Mouse (Mus musculus) lung, embryonic 16.5 days (tissue): ENCODE data around the gene Bola2. TPM values are rescaled to one million over a fixed set of nuclear protein-coding genes. Genes with fewer than 3 reads are reported as not detected.

Experiments
- polyA plus RNA-seq: library from polyadenylated mRNA; unstranded; fragments of >200 nt; fragmentation: Nextera tagmentation; extraction: Ambion mirVana; gene quantifications from 2 replicates; pipeline ENCODE4 v1.2.1, GENCODE M21; 2015

The Bola2 gene
- polyA plus RNA-seq, 1 experiment from 2014 or later, result 108 TPM

Other genes with a start within 250 kb of the Bola2 start
- 5.1 and 33.6 TPM in 2 replicates for gene Atp2a1, start 232.3 kb upstream of the Bola2 start, polyA plus RNA-seq
- gene Sh2b1, start 220.0 kb upstream of the Bola2 start, polyA plus RNA-seq, result 47.2 and 48.5 TPM in 2 replicates
- 106 and 112 TPM in 2 replicates for gene Tufm, start 208.0 kb upstream of the Bola2 start, polyA plus RNA-seq
- 36.0 and 38.5 TPM in 2 replicates for gene Atxn2l, start 192.0 kb upstream of the Bola2 start, polyA plus RNA-seq
- gene Eif3c, start 129.0 kb upstream of the Bola2 start, polyA plus RNA-seq, result 181 and 187 TPM in 2 replicates
- 1.6 and 2.3 TPM in 2 replicates for gene Apobr, start 110.5 kb upstream of the Bola2 start, polyA plus RNA-seq
- 31.2 and 31.7 TPM in 2 replicates for gene Cln3, start 109.6 kb upstream of the Bola2 start, polyA plus RNA-seq
- not detected in 2 replicates for gene Il27, start 100.5 kb upstream of the Bola2 start, polyA plus RNA-seq
- gene Nupr1, start 64.5 kb upstream of the Bola2 start, polyA plus RNA-seq, result 34.2 and 53.9 TPM in 2 replicates
- gene Sgf29, start 46.1 kb upstream of the Bola2 start, polyA plus RNA-seq, result 42.9 and 47.3 TPM in 2 replicates
- gene Sult1a1, start 19.0 kb upstream of the Bola2 start, polyA plus RNA-seq, result 12.3 and 21.1 TPM in 2 replicates
- gene Slx1b, start 383 bp downstream of the Bola2 start, polyA plus RNA-seq, result 11.1 and 11.9 TPM in 2 replicates
- gene Coro1a, start 12.4 kb downstream of the Bola2 start, polyA plus RNA-seq, result 42.4 and 59.5 TPM in 2 replicates
- gene Mapk3, start 64.2 kb downstream of the Bola2 start, polyA plus RNA-seq, result 138 and 139 TPM in 2 replicates
- 2.9 and 4.2 TPM in 2 replicates for gene Gdpd3, start 70.9 kb downstream of the Bola2 start, polyA plus RNA-seq
- 111 and 123 TPM in 2 replicates for gene Ypel3, start 81.6 kb downstream of the Bola2 start, polyA plus RNA-seq
- gene Tbx6, start 86.1 kb downstream of the Bola2 start, polyA plus RNA-seq, result 0.25 and 0.68 TPM in 2 replicates
- gene Ppp4c, start 97.1 kb downstream of the Bola2 start, polyA plus RNA-seq, result 232 and 243 TPM in 2 replicates
- gene Fam57b, start 102.3 kb downstream of the Bola2 start, polyA plus RNA-seq, result 0.36 and 0.38 TPM in 2 replicates
- not detected in 2 replicates for gene 4930451I11Rik, start 136.2 kb downstream of the Bola2 start, polyA plus RNA-seq
- 0.49 and 0.63 TPM in 2 replicates for gene Doc2a, start 152.0 kb downstream of the Bola2 start, polyA plus RNA-seq
- gene Hirip3, start 166.6 kb downstream of the Bola2 start, polyA plus RNA-seq, result 30.3 and 32.3 TPM in 2 replicates
- gene Ino80e, start 167.0 kb downstream of the Bola2 start, polyA plus RNA-seq, result 76.5 and 89.3 TPM in 2 replicates
- 55.8 and 58.3 TPM in 2 replicates for gene Taok2, start 189.3 kb downstream of the Bola2 start, polyA plus RNA-seq
- 28.4 and 30.8 TPM in 2 replicates for gene Tmem219, start 227.5 kb downstream of the Bola2 start, polyA plus RNA-seq
- 11.7 and 12.3 TPM in 2 replicates for gene Kctd13, start 233.5 kb downstream of the Bola2 start, polyA plus RNA-seq